Mouse (Mus musculus) thymus, adult 2 months (tissue): ENCODE results near the gene Slc28a2. TPM values are rescaled to one million over a fixed set of nuclear protein-coding genes. Genes with fewer than 3 reads are reported as not detected.

ENCODE experiments used
- DNase-seq: peaks from one replicate; pipeline ENCODE4 v3.0.0; 2021
- H3K27ac ChIP-seq: fragments of 200-500 bp; 2 replicates; pipeline ENCODE4 v1.5.1; 2012; ENCODE audit warnings: low read length, control low read depth; ENCODE audit not compliant: control insufficient read depth, insufficient read depth
- H3K27me3 ChIP-seq: fragments of 200-500 bp; 2 replicates; pipeline ENCODE4 v1.6.1; 2012; ENCODE audit warnings: mild to moderate bottlenecking, low read length, moderate library complexity, mixed read lengths; ENCODE audit not compliant: control insufficient read depth, insufficient read depth
- H3K36me3 ChIP-seq: fragments of 200-500 bp; 2 replicates; pipeline ENCODE4 v1.6.1; 2012; ENCODE audit warnings: mild to moderate bottlenecking, low read length, moderate library complexity; ENCODE audit not compliant: control insufficient read depth, insufficient read depth
- H3K4me1 ChIP-seq: fragments of 200-500 bp; replicated peaks from 2 replicates; pipeline ENCODE4 v1.6.1; 2012; ENCODE audit warnings: low read length; ENCODE audit not compliant: control insufficient read depth, insufficient read depth
- H3K4me3 ChIP-seq: fragments of 200-500 bp; 2 replicates; pipeline ENCODE4 v1.5.1; 2012; ENCODE audit warnings: mild to moderate bottlenecking, low read length, control low read depth, moderate library complexity; ENCODE audit not compliant: control insufficient read depth, insufficient read depth
- CTCF ChIP-seq: fragments of 200-500 bp; IDR thresholded peaks from 2 replicates; pipeline ENCODE4 v1.5.1; 2012; ENCODE audit warnings: mild to moderate bottlenecking, control low read depth, low read length, moderate library complexity, borderline replicate concordance; ENCODE audit not compliant: control insufficient read depth, poor library complexity, insufficient read depth; ENCODE audit errors: extremely low read depth
- POLR2A ChIP-seq: fragments of 200-500 bp; IDR thresholded peaks from 2 replicates; pipeline ENCODE4 v1.6.1; 2012; ENCODE audit warnings: mild to moderate bottlenecking, low read length, control low read depth, moderate library complexity; ENCODE audit not compliant: control insufficient read depth, poor library complexity, insufficient read depth; ENCODE audit errors: extremely low read depth
- WGBS: fragments of 180-500 bp; shearing (Covaris S2); methylation state at CpG from one replicate; pipeline ENCODE4 v1.1.7; 2018; 5-methylcytosine and 5-hydroxymethylcytosine counted together
- polyA plus RNA-seq: library from polyadenylated mRNA; depleted of rRNA; stranded (reverse); fragments of >200 nt; gene quantifications from 2 replicates; pipeline ENCODE4 v1.2.3, GENCODE M21; 2012

Gene Slc28a2
- polyA plus RNA-seq, 1 experiment, result 28.7 TPM

DNA sequence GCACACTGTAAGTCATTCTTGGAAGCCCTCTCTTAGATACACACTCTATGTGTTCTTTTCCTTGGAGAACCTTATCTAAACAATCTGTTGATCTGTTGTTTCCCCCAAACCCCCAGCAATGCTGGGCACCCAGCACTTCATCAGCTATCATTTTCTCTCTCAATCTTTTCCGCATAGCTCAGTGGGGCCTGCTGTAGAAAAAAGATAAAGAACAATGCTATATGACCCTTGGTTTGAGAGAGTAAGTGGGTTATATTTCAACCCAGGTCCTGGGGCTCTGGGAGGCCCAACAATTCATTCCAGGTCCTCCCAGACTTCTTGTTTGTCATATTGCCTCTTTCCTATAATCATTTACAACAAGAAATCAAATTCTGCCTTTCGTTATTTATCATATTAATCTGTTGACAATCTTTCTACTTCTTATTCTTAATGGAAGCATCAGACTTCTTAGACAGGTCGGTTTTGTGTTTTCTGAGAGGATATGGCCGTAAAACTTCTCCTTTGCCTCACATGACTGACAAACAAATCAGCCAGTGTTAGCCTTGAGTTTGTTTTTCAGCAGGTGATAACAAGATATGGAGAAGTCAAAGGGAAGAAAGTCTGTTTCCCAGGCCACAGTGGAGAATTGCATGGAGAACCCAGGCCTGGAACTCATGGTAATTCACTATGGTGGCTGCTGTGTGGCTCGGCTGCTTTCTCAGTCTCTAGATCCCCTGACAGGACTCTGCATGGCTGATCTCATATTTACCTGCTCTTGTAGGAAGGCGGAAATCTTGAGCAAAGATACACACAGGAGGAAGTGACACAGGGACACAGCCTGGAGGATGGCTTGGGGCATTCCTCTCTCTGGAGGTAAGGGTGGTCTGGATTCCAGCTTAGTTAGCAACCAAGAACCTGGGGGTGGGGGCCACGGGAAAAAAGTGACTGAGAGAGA, 15.0 kb downstream of the Slc28a2 start:
- 88% methylated on average over 7 of the region's 7 CpGs for WGBS
- H3K4me1 ChIP-seq, result peaks cover 4% of the 10 kb centered on the region
- no peak overlapping the region for H3K4me3 ChIP-seq
- no peak for DNase-seq
- no peak for TF ChIP-seq CTCF
- TF ChIP-seq POLR2A, result no peak
- no peaks in the 10 kb centered on the region for H3K36me3 ChIP-seq
- no peak overlapping the region for H3K27ac ChIP-seq
- no peaks in the 10 kb centered on the region for H3K27me3 ChIP-seq

DNA sequence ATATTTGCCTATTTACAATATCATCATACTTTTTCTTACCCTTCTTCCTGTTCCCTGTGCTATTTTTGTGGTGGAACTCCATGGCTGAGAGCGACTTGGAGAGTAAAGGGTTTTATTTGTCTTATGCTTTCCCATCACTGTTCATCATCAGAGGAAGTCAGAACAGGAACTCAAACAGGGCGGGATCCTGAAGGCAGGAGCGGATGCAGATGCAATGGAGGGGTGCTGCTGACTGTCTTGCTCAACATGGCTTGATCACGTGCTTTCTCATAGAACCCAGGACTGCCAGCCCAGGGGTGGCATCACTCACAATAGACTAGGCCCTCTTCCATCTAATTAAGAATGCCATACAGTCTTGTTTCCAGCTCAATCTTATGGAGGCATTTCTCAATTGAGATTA, 24.1 kb downstream of the Slc28a2 start:
- WGBS, result 96% methylated on average over 4 of the region's 4 CpGs

GRCm38 (mm10) chr2:122452426-122452825, 26.1 kb downstream of the Slc28a2 start:
- Histone ChIP-seq H3K27ac (no peak overlapping the region), H3K4me3 (no peak overlapping the region), H3K27me3 (no peaks in the 10 kb centered on the region), H3K4me1 (no peaks in the 10 kb centered on the region), H3K36me3 (peaks cover 54% of the 10 kb centered on the region)
- WGBS, result 81% methylated on average over 2 of the region's 2 CpGs
- TF ChIP-seq CTCF (no peak), POLR2A (no peak)
- DNase-seq, result no peak

More for the DNA sequence above, 24.1 kb downstream of the Slc28a2 start:
- no peak for TF ChIP-seq CTCF
- TF ChIP-seq POLR2A, result no peak
- no peak for DNase-seq
- no peak overlapping the region for H3K4me3 ChIP-seq
- no peaks in the 10 kb centered on the region for H3K4me1 ChIP-seq
- H3K27me3 ChIP-seq, result no peaks in the 10 kb centered on the region
- no peak overlapping the region for H3K27ac ChIP-seq
- H3K36me3 ChIP-seq, result peaks cover 40% of the 10 kb centered on the region

DNA sequence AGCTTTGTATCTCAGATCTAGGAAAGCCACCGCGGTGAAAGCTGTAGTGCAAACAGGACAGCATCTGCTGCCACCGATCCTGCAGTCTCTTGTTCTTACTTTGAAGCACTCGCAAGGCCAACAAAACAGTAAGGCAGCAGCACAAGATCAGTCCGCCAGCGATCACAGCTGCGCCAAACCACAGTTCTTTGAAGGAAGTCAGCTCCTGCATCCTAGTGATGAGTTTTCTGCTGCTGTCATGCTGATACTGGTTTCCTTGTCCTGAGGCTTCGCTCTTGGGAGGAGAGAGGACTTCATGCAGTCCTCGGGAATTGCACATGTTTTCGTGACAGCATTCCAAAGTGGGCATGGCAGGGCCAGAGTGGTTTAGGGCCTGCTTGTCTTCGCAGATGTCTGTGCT, 40.6 kb downstream of the Slc28a2 start:
- H3K27me3 ChIP-seq, result no peaks in the 10 kb centered on the region
- peak overlapping the region; percentile 72 for H3K27ac ChIP-seq
- peak overlapping the region; percentile 59 for H3K4me3 ChIP-seq
- DNase-seq, result peak; percentile 70
- 13% methylated on average over 11 of the region's 11 CpGs for WGBS
- H3K36me3 ChIP-seq, result no peaks in the 10 kb centered on the region
- TF ChIP-seq POLR2A (no peak), CTCF (no peak)
- peaks cover 14% of the 10 kb centered on the region for H3K4me1 ChIP-seq

DNA sequence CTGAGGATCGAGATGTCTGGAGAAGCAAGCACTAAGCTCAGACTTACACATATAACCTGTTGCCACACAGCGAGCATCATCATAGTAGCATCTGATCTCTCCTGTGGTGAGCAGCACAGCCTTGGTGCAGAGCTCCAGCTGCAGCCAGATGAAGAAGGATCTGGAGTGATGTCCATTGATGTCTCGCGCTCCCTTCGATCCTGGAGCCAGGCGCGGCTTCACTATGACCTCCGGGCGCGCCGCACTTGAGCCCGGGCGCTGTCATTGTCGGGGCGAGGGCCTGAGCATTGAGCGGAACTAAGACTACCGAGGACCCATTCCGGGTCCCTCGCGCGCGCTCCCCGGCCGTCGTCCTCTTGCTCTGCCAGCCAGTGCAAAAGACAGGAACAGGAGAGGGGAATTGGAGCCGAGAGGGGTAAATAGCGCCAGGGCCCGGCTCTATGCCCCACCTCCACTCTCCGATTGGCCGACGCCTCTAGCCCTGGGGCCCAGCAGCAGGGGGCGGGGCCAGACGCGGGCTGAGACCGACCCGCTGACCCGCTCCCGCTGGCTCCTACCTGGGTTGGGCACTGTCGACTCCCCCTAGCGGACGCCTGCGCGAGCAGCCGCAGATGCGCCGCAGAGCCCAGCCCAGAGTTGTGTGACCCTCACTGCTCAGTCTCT, 41.2 kb downstream of the Slc28a2 start:
- Histone ChIP-seq H3K27me3 (no peaks in the 10 kb centered on the region), H3K27ac (peak overlapping the region; percentile 72), H3K4me3 (peak overlapping the region; percentile 59), H3K4me1 (peaks cover 14% of the 10 kb centered on the region), H3K36me3 (no peaks in the 10 kb centered on the region)
- WGBS, result under 1% methylated on average over 46 of the region's 46 CpGs
- peak; percentile 97 for TF ChIP-seq CTCF
- peak; percentile 38; the same call in 1 of the 2 replicates for TF ChIP-seq POLR2A
- DNase-seq, result peak; percentile 91

GRCm38 (mm10) chr2:122469221-122469620, 42.9 kb downstream of the Slc28a2 start:
- peaks cover 14% of the 10 kb centered on the region for H3K4me1 ChIP-seq
- TF ChIP-seq CTCF, result no peak
- no peak for TF ChIP-seq POLR2A
- WGBS, result 13% methylated on average over 3 of the region's 3 CpGs
- DNase-seq, result peak; percentile 23
- peak overlapping the region; percentile 80; the same call in 1 of the 2 replicates for H3K27ac ChIP-seq
- no peaks in the 10 kb centered on the region for H3K27me3 ChIP-seq
- H3K4me3 ChIP-seq, result no peak overlapping the region
- no peaks in the 10 kb centered on the region for H3K36me3 ChIP-seq
